Mouse (Mus musculus): ENCODE data around the gene Rdh9. TPM values are rescaled to one million over a fixed set of nuclear protein-coding genes. Genes with fewer than 3 reads are reported as not detected.

The Rdh9 gene
- total RNA-seq (2021): not detected in 2 replicates
- long read RNA-seq, transcript Rdh9-201 (4 exons, 2,698 nt): major isoform, 40 of 44 reads
- long read RNA-seq, partial matches to known transcripts: 1 of 44 reads
- long read RNA-seq, other reads (novel, unspliced or antisense): 2 of 44 reads

GRCm38 (mm10) chr10:127776011-127776410 is at the start of gene Rdh9:
TSS of gene Rdh9 (plus strand) at chr10:127776386.
- DNase-seq: no peak

GRCm38 (mm10) chr10:127728437-127728836 is 47.7 kb upstream of the Rdh9 start:
- DNase-seq: no peak

GRCm38 (mm10) chr10:127730285-127730932 is 45.8 kb upstream of the Rdh9 start:
- no peak for DNase-seq

- no peak for DNase-seq
Observed at GRCm38 (mm10) chr10:127730933-127731310, 45.3 kb upstream of the Rdh9 start.

GRCm38 (mm10) chr10:127731397-127731796 is 44.8 kb upstream of the Rdh9 start:
- no peak for DNase-seq

GRCm38 (mm10) chr10:127734434-127734833 is 41.8 kb upstream of the Rdh9 start:
- no peak for DNase-seq

- no peak for DNase-seq
Observed at GRCm38 (mm10) chr10:127736266-127736665, 39.9 kb upstream of the Rdh9 start.

GRCm38 (mm10) chr10:127736916-127737315 is 39.3 kb upstream of the Rdh9 start:
- no peak for DNase-seq

- DNase-seq: no peak
Observed at GRCm38 (mm10) chr10:127737552-127737951, 38.6 kb upstream of the Rdh9 start.

- DNase-seq: peak; percentile 39
Observed at GRCm38 (mm10) chr10:127738151-127738882, 37.9 kb upstream of the Rdh9 start.

- DNase-seq: peak; percentile 90
Observed at GRCm38 (mm10) chr10:127739083-127739660, 37.0 kb upstream of the Rdh9 start, which contains the start of gene Zbtb39. TSS of gene Zbtb39 (plus strand) at chr10:127739538.

GRCm38 (mm10) chr10:127739661-127740161 is 36.5 kb upstream of the Rdh9 start:
- DNase-seq: peak; percentile 45

GRCm38 (mm10) chr10:127744661-127745060 is 31.5 kb upstream of the Rdh9 start:
- peak; percentile 71 for DNase-seq

- no peak for DNase-seq
Observed at GRCm38 (mm10) chr10:127745886-127746285, 30.3 kb upstream of the Rdh9 start.

GRCm38 (mm10) chr10:127747254-127747653 is 28.9 kb upstream of the Rdh9 start:
- no peak for DNase-seq

- DNase-seq: peak; percentile 66
Observed at GRCm38 (mm10) chr10:127748847-127749612, 27.2 kb upstream of the Rdh9 start.

GRCm38 (mm10) chr10:127750136-127750777 is 25.9 kb upstream of the Rdh9 start:
- DNase-seq: no peak

GRCm38 (mm10) chr10:127751548-127751947 is 24.6 kb upstream of the Rdh9 start, which contains the start of gene Gpr182:
TSS of gene Gpr182 (minus strand) at chr10:127751732.
- peak; percentile 29 for DNase-seq

GRCm38 (mm10) chr10:127754566-127755166 is 21.5 kb upstream of the Rdh9 start:
- peak; percentile 55 for DNase-seq

- no peak for DNase-seq
Observed at GRCm38 (mm10) chr10:127755246-127755645, 20.9 kb upstream of the Rdh9 start.
